Mouse (Mus musculus): ENCODE data around the gene Zfp536.

DNA sequence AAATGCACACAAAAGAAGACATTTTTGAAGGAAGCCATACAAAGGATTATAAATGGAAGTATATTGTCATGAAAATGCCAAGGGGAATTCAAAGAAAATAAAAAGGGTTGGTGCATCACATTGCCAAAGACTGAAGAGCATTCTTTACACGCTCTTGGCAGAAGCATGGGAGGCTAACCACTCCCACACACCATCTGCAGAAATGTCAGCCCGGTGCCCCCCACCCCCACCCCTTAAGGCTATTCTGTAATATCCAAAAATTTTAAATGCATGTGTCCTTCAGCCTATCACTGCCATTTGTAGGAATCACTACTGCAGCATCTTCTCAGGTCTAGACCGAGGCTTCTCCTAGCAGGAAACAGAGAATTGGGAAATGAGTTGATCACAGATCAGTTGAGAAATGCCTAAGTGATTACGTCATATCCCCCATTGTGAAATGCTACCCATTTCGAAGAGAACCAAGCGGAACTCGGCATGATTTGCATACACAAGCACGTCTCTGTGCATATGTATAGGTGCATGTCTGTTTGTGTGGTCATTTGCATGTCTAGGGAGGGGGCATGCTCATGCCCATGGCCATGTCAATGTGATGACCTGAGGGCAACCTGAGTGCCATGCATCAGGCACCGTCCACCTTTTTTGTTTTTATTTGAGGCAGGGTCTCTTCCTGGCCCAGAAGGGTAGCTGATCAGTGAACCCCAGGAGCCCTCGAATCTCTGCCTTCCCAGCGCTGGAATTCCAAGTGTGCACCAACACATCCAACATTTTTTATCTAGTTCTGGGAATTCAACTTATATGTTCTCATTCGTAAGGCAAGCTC lies 179.0 kb downstream of the Zfp536 start:
- TF ChIP-seq POLR2A (IDR thresholded peaks at IDR 0.05; ENCODE audit: insufficient read depth, low read length) (no peak), CTCF (IDR thresholded peaks at IDR 0.05; ENCODE audit: low read depth, low read length) (no peak)
